Mouse (Mus musculus): ENCODE results near the gene 4930519P11Rik. TPM values are rescaled to one million over a fixed set of nuclear protein-coding genes. Genes with fewer than 3 reads are reported as not detected.
A peak's percentile ranks its signal among the peaks of the same experiment; 100 is the strongest.

4930519P11Rik gene
- polyA plus RNA-seq, 1 experiment, result not detected

GRCm38 (mm10) chr2:154638521-154638920 lies 25.3 kb upstream of the 4930519P11Rik start:
- Histone ChIP-seq H3K4me1 (ENCODE audit: control insufficient read depth, insufficient read depth, low read length) (peaks cover 3% of the 10 kb centered on the region; the same call in 1 of the 2 replicates), H3K4me3 (replicated peaks; ENCODE audit: control insufficient read depth, low read depth, low read length) (no peak overlapping the region), H3K27ac (ENCODE audit: control insufficient read depth, insufficient read depth, low read depth, low read length, poor library complexity) (no peak overlapping the region)
- 95% methylated on average over 3 of the region's 3 CpGs for WGBS
- TF ChIP-seq CTCF (IDR thresholded peaks at IDR 0.05; ENCODE audit: control insufficient read depth, insufficient read depth, low read length) (no peak; the same call in 1 of the 2 replicates), POLR2A (IDR thresholded peaks at IDR 0.05; ENCODE audit: borderline replicate concordance, control insufficient read depth, low read depth, low read length) (no peak)

- WGBS, result 93% methylated on average over 2 of the region's 2 CpGs
- Histone ChIP-seq H3K4me3 (replicated peaks; ENCODE audit: control insufficient read depth, low read depth, low read length) (no peak overlapping the region), H3K27ac (ENCODE audit: control insufficient read depth, insufficient read depth, low read depth, low read length, poor library complexity) (no peak overlapping the region)
Observed at GRCm38 (mm10) chr2:154635826-154636225, 22.6 kb upstream of the 4930519P11Rik start.

GRCm38 (mm10) chr2:154633876-154634644 lies 20.8 kb upstream of the 4930519P11Rik start:
- TF ChIP-seq POLR2A (IDR thresholded peaks at IDR 0.05; ENCODE audit: borderline replicate concordance, control insufficient read depth, low read depth, low read length) (no peak), CTCF (IDR thresholded peaks at IDR 0.05; ENCODE audit: control insufficient read depth, insufficient read depth, low read length) (peak; percentile 3; the same call in 1 of the 2 replicates)
- peak overlapping the region; percentile 4 for H3K4me3 ChIP-seq (replicated peaks; ENCODE audit: control insufficient read depth, low read depth, low read length)

More at GRCm38 (mm10) chr2:154635826-154636225, 22.6 kb upstream of the 4930519P11Rik start:
- no peak for TF ChIP-seq CTCF (IDR thresholded peaks at IDR 0.05; ENCODE audit: control insufficient read depth, insufficient read depth, low read length)
- TF ChIP-seq POLR2A (IDR thresholded peaks at IDR 0.05; ENCODE audit: borderline replicate concordance, control insufficient read depth, low read depth, low read length), result no peak
- peaks cover 3% of the 10 kb centered on the region; the same call in 1 of the 2 replicates for H3K4me1 ChIP-seq (ENCODE audit: control insufficient read depth, insufficient read depth, low read length)

GRCm38 (mm10) chr2:154633039-154633742 lies 20.0 kb upstream of the 4930519P11Rik start:
- peak overlapping the region; percentile 53 for H3K4me3 ChIP-seq (replicated peaks; ENCODE audit: control insufficient read depth, low read depth, low read length)

More at GRCm38 (mm10) chr2:154633876-154634644, 20.8 kb upstream of the 4930519P11Rik start:
- Histone ChIP-seq H3K4me1 (ENCODE audit: control insufficient read depth, insufficient read depth, low read length) (peaks cover 3% of the 10 kb centered on the region; the same call in 1 of the 2 replicates), H3K27ac (ENCODE audit: control insufficient read depth, insufficient read depth, low read depth, low read length, poor library complexity) (peak overlapping the region; percentile 68)
- 86% methylated on average over 9 of the region's 9 CpGs for WGBS

DNA sequence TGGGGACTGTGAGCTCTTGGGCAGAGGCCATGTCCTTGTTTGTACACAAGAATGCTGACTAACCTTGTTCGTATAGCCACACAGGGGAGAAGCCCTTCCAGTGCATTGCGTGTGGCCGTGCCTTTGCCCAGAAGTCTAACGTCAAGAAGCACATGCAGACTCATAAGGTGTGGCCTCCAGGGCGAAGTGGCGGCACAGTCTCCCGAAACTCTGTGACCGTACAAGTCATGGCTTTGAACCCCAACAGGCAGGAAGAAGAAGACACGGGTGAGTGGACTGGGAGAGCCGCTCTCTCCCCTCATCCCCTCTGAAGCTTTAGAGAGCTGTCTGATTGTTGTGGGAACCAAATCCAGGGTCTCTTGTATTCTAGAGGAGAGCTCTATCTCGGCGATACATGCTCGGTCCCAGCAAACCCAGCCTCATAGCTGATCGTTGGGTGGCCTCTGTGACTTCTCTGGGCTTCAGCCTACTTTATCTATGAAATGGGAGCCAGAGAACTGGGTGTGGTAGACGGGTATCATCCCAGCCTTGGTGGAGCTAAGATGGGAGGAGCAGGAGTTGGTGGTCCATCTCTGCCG lies 19.1 kb upstream of the 4930519P11Rik start:
- WGBS, result 59% methylated on average over 16 of the region's 16 CpGs
- peaks cover 3% of the 10 kb centered on the region; the same call in 1 of the 2 replicates for H3K4me1 ChIP-seq (ENCODE audit: control insufficient read depth, insufficient read depth, low read length)
- H3K4me3 ChIP-seq (replicated peaks; ENCODE audit: control insufficient read depth, low read depth, low read length), result peak overlapping the region; percentile 52
- TF ChIP-seq POLR2A (IDR thresholded peaks at IDR 0.05; ENCODE audit: borderline replicate concordance, control insufficient read depth, low read depth, low read length) (peak; percentile 54; the same call in 1 of the 2 replicates), CTCF (IDR thresholded peaks at IDR 0.05; ENCODE audit: control insufficient read depth, insufficient read depth, low read length) (no peak)
- peak overlapping the region; percentile 90 for H3K27ac ChIP-seq (ENCODE audit: control insufficient read depth, insufficient read depth, low read depth, low read length, poor library complexity)

More at GRCm38 (mm10) chr2:154633039-154633742, 20.0 kb upstream of the 4930519P11Rik start:
- TF ChIP-seq CTCF (IDR thresholded peaks at IDR 0.05; ENCODE audit: control insufficient read depth, insufficient read depth, low read length) (no peak), POLR2A (IDR thresholded peaks at IDR 0.05; ENCODE audit: borderline replicate concordance, control insufficient read depth, low read depth, low read length) (no peak)
- 91% methylated on average over 5 of the region's 5 CpGs for WGBS
- peak overlapping the region; percentile 79 for H3K27ac ChIP-seq (ENCODE audit: control insufficient read depth, insufficient read depth, low read depth, low read length, poor library complexity)
- H3K4me1 ChIP-seq (ENCODE audit: control insufficient read depth, insufficient read depth, low read length), result peaks cover 3% of the 10 kb centered on the region; the same call in 1 of the 2 replicates

DNA sequence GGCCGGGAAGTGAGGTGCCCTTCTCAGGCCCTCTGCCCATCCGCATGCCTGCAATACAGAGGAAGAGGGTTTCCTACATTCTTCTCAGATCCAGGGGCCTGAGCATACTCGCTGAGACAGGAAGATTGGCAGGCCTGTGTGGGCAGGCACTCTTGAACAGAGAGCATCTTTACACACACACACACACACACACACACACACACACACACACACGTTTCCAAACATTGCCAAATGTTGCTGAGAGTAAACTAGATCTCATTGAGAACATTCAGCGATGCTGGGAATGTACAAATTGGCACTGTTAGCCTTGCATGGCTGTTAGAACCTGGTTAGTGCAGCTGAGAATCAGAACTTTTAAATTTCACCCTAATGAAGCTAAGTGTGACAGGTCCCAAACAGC lies 17.3 kb upstream of the 4930519P11Rik start:
- Histone ChIP-seq H3K4me3 (replicated peaks; ENCODE audit: control insufficient read depth, low read depth, low read length) (peak overlapping the region; percentile 37), H3K4me1 (ENCODE audit: control insufficient read depth, insufficient read depth, low read length) (peaks cover 3% of the 10 kb centered on the region; the same call in 1 of the 2 replicates), H3K27ac (ENCODE audit: control insufficient read depth, insufficient read depth, low read depth, low read length, poor library complexity) (no peak overlapping the region)
- no peak for TF ChIP-seq POLR2A (IDR thresholded peaks at IDR 0.05; ENCODE audit: borderline replicate concordance, control insufficient read depth, low read depth, low read length)
- no peak for TF ChIP-seq CTCF (IDR thresholded peaks at IDR 0.05; ENCODE audit: control insufficient read depth, insufficient read depth, low read length)
- WGBS, result 80% methylated on average over 5 of the region's 5 CpGs

GRCm38 (mm10) chr2:154624137-154624536 lies 10.9 kb upstream of the 4930519P11Rik start:
- Histone ChIP-seq H3K4me3 (replicated peaks; ENCODE audit: control insufficient read depth, low read depth, low read length) (no peak overlapping the region), H3K27ac (ENCODE audit: control insufficient read depth, insufficient read depth, low read depth, low read length, poor library complexity) (no peak overlapping the region), H3K4me1 (ENCODE audit: control insufficient read depth, insufficient read depth, low read length) (no peaks in the 10 kb centered on the region)
- TF ChIP-seq CTCF (IDR thresholded peaks at IDR 0.05; ENCODE audit: control insufficient read depth, insufficient read depth, low read length) (no peak), POLR2A (IDR thresholded peaks at IDR 0.05; ENCODE audit: borderline replicate concordance, control insufficient read depth, low read depth, low read length) (no peak)
